Mouse (Mus musculus) ovary, adult 18-20 months (tissue): ENCODE measurements around the gene Synj1.

ENCODE experiments used
- DNase-seq: peaks from one replicate; pipeline ENCODE4 v3.0.0; 2022; ENCODE audit warnings: low spot score, mixed read lengths

Gene Synj1

GRCm38 (mm10) chr16:90891601-90892000, 119.5 kb downstream of the Synj1 start:
- DNase-seq = no peak

- DNase-seq = no peak
Observed at GRCm38 (mm10) chr16:90890683-90891082, 120.4 kb downstream of the Synj1 start.
